Mouse (Mus musculus) heart, adult 8-10 months (tissue): Measurements from ENCODE around the gene Mta1. TPM values are rescaled to one million over a fixed set of nuclear protein-coding genes. Genes with fewer than 3 reads are reported as not detected.

ENCODE experiments used
- DNase-seq: peaks from one replicate; pipeline ENCODE4 v3.0.0; 2022; ENCODE audit warnings: low spot score
- total RNA-seq, 4 experiments: library from RNA; stranded (reverse); gene quantifications; 2 replicates each; pipeline ENCODE4 v1.2.4; 2022

Mta1 gene
- total RNA-seq, 4 experiments from 2014 or later = 45.0 to 47.2 (median 46.1) TPM

DNA sequence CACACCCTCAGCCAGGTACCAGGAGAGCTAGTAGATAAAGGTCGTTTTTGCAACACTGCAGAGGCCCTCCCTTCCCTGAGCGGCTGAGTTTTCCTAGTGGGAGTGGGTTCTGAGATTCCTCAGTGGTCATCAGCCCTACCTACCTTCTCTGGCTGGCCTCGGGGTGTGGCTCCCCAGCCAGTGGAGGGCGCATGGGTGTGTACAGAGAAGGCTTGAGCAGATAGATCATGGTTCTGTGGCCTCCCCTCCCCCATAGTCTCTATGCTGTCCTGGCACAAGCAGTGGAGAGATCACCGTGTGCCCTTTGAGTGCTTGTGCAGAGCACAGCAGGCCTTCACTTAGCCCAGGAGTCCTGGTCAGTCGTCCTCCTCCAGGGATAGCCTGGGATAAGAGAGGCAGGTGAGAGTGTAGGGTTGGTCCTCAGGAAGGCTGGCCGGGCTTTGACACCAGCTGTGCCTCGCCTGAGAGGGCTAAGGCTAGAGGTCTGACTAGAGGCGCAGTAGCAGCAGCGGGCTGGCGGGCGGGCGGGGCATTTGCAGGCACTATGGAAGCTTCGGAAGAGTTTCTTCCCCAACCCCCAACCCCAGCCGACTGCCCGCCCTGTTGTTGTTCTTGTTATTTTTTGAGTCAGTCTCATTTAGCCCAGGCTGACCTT, 50.4 kb downstream of the Mta1 start:
- peak; percentile 57 for DNase-seq

DNA sequence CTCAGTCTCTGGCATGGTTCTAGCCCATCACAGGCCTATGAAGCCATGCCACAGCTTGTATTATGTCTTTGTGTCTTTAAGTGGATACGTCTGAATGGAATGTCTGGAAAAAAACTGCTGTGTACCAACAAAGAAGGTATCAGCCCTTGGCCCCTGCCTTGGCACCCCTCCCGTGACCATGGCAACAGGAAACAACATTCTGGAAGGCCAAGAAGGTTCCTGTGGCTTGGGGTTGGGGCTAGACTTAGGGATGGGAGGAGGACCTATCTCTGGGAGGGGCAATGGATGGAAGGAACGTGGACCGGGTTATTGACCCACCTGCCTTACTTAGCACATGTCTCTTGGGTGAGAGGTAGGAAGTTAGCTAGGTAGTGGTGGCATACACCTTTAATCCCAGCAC, 51.3 kb downstream of the Mta1 start:
- no peak for DNase-seq

GRCm38 (mm10) chr12:113149896-113150295, 51.8 kb downstream of the Mta1 start:
- no peak for DNase-seq

DNA sequence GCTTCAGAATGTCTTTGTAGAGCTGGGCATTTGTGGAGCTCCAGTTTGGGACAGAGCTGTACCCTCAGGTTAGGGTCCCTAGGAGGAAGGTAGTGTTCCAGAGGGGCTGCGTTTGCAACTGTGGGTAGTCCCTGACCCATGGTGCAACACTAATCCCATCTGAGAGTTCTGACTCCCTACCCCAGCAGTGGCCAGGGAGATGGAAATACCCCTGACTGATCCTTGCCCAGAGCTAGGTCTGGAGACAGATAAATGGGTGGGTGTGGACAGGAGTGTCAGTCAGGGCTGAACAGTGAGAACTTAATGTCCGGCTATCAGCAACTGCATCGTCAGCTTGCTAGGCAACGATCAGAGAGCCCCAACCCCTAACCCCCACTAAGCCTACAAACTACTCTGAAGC, 52.5 kb downstream of the Mta1 start:
- DNase-seq = no peak

DNA sequence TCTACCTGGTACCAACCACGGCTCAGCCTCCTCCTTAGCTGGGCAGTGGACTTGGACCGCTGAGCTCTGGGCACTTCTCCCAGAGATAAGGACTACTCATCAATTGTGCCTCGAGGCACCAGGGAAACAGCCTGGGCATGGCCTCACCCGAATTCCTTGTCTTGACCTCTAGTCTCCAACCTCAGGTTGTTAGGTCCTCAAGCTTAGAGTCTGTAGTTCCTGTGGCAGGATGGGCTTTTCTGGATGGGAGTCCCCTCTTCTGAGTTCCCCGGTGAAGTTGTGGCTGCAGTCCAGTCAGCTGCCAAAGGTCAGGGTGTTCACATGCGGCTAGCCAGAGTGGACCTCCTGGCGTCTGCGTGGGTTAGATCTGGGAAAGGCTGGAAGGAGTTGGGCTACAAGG, 53.0 kb downstream of the Mta1 start:
- DNase-seq = no peak

- peak; percentile 73 for DNase-seq
Observed at GRCm38 (mm10) chr12:113151661-113152271, 53.7 kb downstream of the Mta1 start.

GRCm38 (mm10) chr12:113152272-113152661, 54.2 kb downstream of the Mta1 start:
- peak; percentile 50 for DNase-seq

DNA sequence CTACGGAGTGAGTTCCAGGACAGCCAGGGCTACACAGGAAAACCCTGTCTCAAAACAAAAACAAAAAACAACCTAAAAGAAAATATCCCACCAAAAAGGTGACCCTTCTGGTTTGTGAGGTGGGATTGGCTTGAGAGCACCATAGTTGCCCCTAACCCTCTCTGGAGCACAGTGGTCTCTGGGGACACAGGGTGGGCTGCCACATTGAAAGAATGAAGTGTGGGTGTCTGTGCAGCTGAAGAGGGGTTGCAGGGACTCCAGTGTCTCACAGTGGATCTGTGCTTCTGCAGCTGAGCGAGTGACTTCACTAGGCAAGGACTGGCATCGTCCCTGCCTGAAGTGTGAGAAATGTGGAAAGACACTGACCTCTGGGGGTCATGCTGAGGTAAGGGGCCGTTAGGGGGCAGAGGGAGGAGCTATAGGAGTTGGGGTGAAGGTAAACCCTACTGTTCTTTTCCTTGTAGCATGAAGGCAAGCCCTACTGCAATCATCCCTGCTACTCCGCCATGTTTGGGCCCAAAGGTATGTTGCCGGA, 55.0 kb downstream of the Mta1 start:
- no peak for DNase-seq

GRCm38 (mm10) chr12:113153971-113154370, 55.9 kb downstream of the Mta1 start:
- no peak for DNase-seq

DNA sequence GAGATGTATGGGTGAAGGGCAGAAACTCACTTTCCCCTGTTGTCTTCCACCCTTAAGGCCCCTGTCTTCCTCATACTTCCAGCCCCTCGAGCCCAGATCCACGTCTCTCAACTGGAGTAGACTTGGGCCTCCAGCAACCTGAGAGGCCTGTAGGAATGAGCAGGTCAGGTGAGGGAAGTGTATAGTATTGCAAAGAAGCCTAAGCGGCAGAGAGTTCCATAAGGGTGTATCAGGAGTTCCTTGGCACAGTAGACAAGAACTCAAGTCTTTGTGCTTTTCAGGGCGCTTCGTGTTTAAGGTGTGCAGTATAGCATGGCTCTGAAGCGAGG, 56.6 kb downstream of the Mta1 start:
- DNase-seq = no peak

GRCm38 (mm10) chr12:113155076-113155771, 57.1 kb downstream of the Mta1 start:
- DNase-seq = peak; percentile 62

GRCm38 (mm10) chr12:113155887-113156539, 57.9 kb downstream of the Mta1 start, which contains the start of gene Tedc1:
Gene Tedc1, plus strand, starts transcription at chr12:113156421.
- DNase-seq = peak; percentile 99

DNA sequence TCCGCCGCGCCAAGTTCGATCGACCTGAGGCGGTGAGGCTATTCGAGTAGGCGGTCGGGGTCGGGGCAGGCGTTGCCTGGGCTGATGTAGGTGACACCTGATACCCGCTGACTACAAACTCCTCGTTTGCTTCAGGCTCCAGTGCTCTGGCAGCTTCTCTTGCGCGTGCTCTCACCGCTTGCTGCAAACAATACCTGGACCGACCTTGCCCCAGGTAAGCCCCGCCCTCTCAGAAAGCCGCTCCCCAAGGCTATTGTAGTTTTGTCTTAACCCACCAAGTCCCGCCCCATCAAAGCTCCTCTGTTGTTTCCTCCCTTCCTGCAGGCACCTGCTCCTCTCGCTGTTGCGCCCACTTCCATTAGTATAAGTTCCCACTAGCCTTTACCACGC, 58.5 kb downstream of the Mta1 start:
- no peak for DNase-seq

DNA sequence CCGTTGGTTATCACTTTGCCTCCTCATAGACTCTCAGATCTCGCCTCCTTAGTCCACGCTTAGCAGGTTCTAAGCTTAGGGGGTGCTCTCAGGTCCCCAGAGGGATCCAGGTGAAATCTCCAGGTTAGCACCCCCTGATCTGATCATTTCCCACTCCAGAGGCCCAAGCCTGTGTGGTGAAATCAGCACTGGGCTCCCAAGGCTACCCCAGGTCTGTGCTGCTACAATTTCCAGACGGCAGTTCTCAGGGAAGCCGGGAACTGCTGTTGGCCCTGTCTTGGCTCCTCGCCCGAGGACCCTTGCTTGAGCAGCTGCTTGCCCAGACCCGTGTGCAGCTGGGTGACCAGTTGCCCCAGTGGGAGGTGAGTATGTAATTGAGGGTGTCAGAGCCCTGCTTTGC, 58.9 kb downstream of the Mta1 start:
- DNase-seq = no peak

DNA sequence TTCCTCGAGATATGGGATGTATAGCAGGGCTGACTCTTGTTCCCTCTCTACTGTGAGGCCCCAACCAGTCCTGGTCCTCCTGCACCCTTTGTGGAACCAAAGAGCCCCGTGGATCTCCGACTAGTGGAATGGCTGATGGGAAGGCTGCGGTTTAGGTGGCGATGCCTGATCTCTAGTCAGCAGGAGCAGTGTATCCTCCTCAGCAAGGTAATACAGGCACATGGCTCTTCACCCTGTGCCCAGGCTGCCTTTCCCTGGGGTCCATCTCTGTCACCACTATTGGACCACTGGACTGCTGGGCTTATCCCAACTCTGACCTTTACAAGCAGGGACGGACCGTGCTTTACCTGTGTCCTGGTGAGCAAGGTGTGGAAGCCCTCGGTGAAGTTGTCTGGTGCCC, 59.4 kb downstream of the Mta1 start:
- no peak for DNase-seq

GRCm38 (mm10) chr12:113157971-113158370, 59.9 kb downstream of the Mta1 start:
- DNase-seq = no peak

- no peak for DNase-seq
Observed at GRCm38 (mm10) chr12:113163561-113164006, 65.5 kb downstream of the Mta1 start.

DNA sequence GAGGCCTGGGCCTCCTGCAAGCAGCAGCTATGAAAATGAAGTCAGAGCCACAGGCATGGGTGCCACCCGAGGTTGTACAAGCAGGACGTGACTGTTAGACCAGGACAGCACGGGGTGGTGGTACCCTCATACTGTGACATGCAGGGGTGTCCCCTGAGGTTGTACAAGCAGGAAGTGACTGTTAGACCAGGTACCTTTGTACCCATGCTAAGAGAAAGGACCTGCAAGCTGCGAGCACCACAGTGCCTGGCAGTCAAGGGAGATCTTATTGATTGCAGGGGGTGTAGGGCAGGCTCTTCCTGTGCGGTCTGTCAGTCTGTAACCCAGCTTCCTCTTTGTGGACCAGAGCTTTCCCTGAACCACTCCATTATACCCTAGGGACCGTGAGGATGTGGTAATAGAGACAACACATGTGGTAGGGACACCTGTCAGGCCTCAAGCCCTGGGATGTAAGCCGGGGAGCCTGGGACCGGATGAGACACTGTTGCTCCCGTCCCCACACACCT, 70.0 kb downstream of the Mta1 start:
- DNase-seq = no peak

GRCm38 (mm10) chr12:113176960-113177725, 79.1 kb downstream of the Mta1 start:
- DNase-seq = no peak

DNA sequence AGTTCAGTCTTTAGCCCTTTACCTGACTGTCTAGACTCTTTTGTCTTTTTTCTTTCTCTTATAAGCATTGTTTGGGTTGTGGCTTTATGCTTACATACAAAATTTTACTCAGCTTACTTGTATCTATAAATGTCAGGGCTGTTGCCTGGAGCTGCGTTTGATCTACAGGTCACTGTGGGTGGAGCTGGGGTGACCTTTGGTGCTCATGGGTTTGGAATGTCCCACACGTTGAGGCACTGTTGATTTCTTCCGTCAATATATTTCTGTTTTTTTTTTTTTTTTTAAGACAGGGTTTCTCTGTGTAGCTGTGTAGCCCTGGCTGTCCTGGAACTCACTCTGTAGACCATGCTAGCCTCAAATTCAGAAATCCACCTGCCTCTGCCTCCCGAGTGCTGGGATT, 82.9 kb downstream of the Mta1 start:
- DNase-seq = no peak

GRCm38 (mm10) chr12:113184945-113185344, 86.9 kb downstream of the Mta1 start:
- DNase-seq = no peak
